Mouse (Mus musculus): ENCODE results near the gene Lrrc36. TPM values are rescaled to one million over a fixed set of nuclear protein-coding genes. Genes with fewer than 3 reads are reported as not detected.
A peak's percentile ranks its signal among the peaks of the same experiment; 100 is the strongest.

The Lrrc36 gene
- polyA plus RNA-seq, 1 experiment from 2014 or later, result 0.92 TPM

DNA sequence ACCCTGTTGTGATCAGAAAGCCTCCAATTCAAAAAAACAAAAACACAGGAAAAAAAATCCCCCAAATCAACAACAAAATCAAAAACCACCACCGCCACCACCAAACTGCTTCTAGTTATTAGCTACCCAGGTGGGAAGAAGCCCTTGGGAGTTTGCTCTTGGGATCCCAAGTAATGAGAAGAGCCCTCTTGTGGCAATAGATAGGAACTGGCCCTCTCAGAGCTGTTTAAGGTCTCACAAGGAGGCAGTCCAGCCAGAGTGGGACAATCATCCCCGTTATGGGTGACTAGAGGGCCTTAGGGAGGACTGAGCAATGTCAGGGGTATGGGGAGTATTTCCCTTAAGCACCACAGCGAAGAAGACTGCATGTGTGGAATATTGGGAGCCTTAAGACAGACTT, 15.6 kb upstream of the Lrrc36 start:
- no peaks in the 10 kb centered on the region for H3K36me3 ChIP-seq
- no peaks in the 10 kb centered on the region for H3K9me3 ChIP-seq
- ATAC-seq (ENCODE audit: low read depth), result no peak
- no peak overlapping the region for H3K27ac ChIP-seq (replicated peaks)
- no peaks in the 10 kb centered on the region for H3K27me3 ChIP-seq
- 27% methylated on average over 3 of the region's 3 CpGs for WGBS
- H3K4me1 ChIP-seq (replicated peaks), result no peaks in the 10 kb centered on the region
- no peak overlapping the region for H3K9ac ChIP-seq
- H3K4me2 ChIP-seq, result no peak overlapping the region
- no peak overlapping the region for H3K4me3 ChIP-seq

DNA sequence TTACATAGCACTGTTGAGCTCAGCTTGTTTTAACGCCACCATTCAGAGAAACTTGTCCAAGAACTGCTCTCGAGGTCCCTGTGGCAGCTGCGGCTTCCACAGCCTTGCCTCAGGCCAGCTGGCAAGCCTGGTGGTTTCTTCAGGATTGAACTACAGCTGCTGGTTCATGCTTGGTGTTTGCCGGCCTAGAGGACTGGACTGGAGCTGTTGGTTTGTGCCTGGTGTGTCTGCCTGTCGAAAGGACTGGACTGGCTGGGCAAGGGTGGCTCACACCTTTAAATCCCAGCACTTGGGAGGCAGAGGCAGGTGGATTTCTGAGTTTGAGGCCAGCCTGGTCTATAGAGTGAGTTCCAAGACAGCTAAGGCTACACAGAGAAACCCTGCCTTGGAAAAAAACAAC, 13.4 kb upstream of the Lrrc36 start:
- H3K9ac ChIP-seq, result no peak overlapping the region
- ATAC-seq (ENCODE audit: low read depth), result no peak

DNA sequence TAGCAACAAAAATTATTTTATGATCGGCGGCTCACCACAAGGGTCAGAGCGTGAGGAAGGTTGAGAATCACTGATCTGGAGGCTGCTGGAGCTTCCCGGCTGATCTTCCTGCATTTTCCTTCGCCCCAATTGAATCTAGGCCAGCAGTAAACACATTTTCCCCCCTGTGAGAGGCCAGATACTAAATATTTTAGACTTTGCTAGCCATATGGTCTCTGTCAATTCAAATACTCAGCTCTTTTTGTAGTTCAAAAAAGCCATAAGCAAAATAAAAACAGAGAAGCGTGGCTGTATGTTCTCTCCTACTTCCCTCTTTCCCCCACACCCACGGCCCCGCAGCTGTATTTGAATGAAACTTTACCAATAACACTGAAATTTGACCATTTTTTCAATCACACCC, 9.9 kb upstream of the Lrrc36 start:
- no peak overlapping the region for H3K27ac ChIP-seq (replicated peaks)
- no peak overlapping the region for H3K9ac ChIP-seq
- 92% methylated on average over 8 of the region's 8 CpGs for WGBS
- no peaks in the 10 kb centered on the region for H3K9me3 ChIP-seq
- no peaks in the 10 kb centered on the region for H3K4me1 ChIP-seq (replicated peaks)
- H3K4me2 ChIP-seq, result no peak overlapping the region
- no peaks in the 10 kb centered on the region for H3K27me3 ChIP-seq
- H3K4me3 ChIP-seq, result no peak overlapping the region
- no peaks in the 10 kb centered on the region for H3K36me3 ChIP-seq
- ATAC-seq (ENCODE audit: low read depth), result no peak

More for the DNA sequence above, 13.4 kb upstream of the Lrrc36 start:
- Histone ChIP-seq H3K27me3 (no peaks in the 10 kb centered on the region), H3K27ac (replicated peaks) (no peak overlapping the region), H3K36me3 (no peaks in the 10 kb centered on the region), H3K4me1 (replicated peaks) (no peaks in the 10 kb centered on the region), H3K9me3 (no peaks in the 10 kb centered on the region), H3K4me2 (no peak overlapping the region), H3K4me3 (no peak overlapping the region)
- WGBS, result 85% methylated on average over 5 of the region's 5 CpGs

DNA sequence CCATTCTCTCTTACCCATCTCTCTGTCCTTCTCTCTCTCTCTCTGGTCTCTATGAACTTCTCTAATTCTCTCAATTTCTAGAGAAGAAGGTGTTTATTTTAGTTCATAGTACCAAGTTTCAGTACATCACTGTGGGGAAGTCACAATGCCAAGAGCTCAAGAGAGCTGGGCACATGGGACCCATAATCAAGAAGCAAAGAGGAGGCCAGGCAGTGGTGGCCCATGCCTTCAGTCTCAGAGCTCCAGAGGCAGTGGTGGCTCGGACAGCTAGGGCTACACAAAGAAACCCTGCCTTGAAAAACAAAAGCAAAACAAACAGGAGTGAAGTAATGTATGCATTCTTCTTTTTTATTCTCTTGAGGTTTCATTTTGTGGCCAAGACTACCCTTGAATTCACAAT, 8.9 kb upstream of the Lrrc36 start:
- no peaks in the 10 kb centered on the region for H3K4me1 ChIP-seq (replicated peaks)
- H3K4me3 ChIP-seq, result no peak overlapping the region
- no peaks in the 10 kb centered on the region for H3K9me3 ChIP-seq
- no peak for ATAC-seq (ENCODE audit: low read depth)
- no peak overlapping the region for H3K9ac ChIP-seq
- no peaks in the 10 kb centered on the region for H3K36me3 ChIP-seq
- H3K4me2 ChIP-seq, result no peak overlapping the region
- WGBS, result 47% methylated on average over 1 of the region's 1 CpGs
- H3K27ac ChIP-seq (replicated peaks), result no peak overlapping the region
- no peaks in the 10 kb centered on the region for H3K27me3 ChIP-seq

DNA sequence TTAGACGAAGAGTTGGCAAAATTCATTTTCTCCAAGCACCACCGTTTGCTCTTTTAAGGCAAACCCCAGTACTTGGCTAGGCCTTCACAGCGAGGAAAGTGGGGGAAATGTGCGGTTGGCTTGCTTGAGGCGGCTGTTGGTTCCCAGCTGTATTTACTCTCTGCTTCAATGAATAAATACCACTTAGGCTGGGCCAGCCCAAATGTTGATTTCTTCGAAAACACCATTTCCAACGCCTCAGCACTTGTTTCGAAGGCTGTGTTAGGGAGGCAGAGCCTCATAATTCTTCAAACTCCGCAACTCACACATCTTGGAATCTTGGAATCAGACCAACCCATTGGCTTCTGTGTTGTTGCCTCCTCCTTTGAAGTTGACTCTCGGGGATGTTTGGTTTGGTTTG, 7.0 kb upstream of the Lrrc36 start:
- WGBS, result 79% methylated on average over 10 of the region's 10 CpGs
- H3K9me3 ChIP-seq, result no peaks in the 10 kb centered on the region
- no peak overlapping the region for H3K4me3 ChIP-seq
- no peaks in the 10 kb centered on the region for H3K36me3 ChIP-seq
- no peak overlapping the region for H3K9ac ChIP-seq
- H3K27me3 ChIP-seq, result no peaks in the 10 kb centered on the region
- no peak overlapping the region for H3K27ac ChIP-seq (replicated peaks)
- H3K4me1 ChIP-seq (replicated peaks), result no peaks in the 10 kb centered on the region
- ATAC-seq (ENCODE audit: low read depth), result no peak
- no peak overlapping the region for H3K4me2 ChIP-seq

DNA sequence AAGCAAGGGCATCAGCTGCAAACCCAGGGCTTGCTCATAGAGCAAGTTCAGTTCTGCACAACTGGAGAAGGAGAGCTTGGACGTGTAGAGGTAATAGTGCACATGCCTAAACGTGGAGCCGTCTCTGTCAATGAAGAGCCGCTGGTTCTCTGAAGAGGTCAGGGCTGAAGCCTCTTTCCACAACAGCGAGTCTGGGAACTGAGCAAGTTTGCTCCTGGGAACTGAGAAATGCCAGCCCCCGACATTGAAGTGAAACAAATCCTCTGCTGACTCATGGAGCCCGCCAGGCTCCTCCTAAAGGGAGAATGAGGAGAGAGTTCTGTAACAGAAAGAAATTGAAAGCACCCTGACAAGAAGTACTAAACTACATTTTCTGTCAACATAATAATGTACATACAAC, 5.0 kb upstream of the Lrrc36 start:
- WGBS, result 72% methylated on average over 7 of the region's 7 CpGs
- ATAC-seq (ENCODE audit: low read depth), result no peak

DNA sequence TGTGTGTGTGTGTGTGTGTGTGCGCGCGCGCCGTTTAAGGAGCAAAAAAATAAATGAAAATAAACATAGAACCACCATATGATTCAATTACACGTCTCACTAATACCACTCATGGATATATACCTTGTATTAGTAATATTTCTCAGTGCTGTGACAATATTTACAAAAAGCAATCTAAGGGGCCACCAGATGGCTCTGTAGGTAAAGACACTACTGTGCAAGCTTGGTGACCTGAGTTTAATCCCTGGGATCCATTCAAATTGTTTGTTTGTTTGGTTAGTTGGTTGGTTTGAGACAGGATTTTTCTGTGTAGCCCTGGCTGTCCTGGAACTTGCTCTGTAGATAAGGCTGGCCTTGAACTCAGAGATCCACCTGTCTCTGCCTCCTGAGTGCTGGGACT, 3.4 kb upstream of the Lrrc36 start:
- Histone ChIP-seq H3K27ac (replicated peaks) (no peak overlapping the region), H3K4me1 (replicated peaks) (peaks cover 9% of the 10 kb centered on the region), H3K9ac (no peak overlapping the region), H3K9me3 (no peaks in the 10 kb centered on the region), H3K4me2 (no peak overlapping the region), H3K4me3 (no peak overlapping the region), H3K27me3 (peaks cover 21% of the 10 kb centered on the region), H3K36me3 (no peaks in the 10 kb centered on the region)
- 99% methylated on average over 6 of the region's 6 CpGs for WGBS
- ATAC-seq (ENCODE audit: low read depth), result no peak

More for the DNA sequence above, 5.0 kb upstream of the Lrrc36 start:
- no peak overlapping the region for H3K4me3 ChIP-seq
- no peak overlapping the region for H3K9ac ChIP-seq
- H3K4me2 ChIP-seq, result no peak overlapping the region
- H3K27ac ChIP-seq (replicated peaks), result no peak overlapping the region
- peaks cover 3% of the 10 kb centered on the region for H3K4me1 ChIP-seq (replicated peaks)
- no peaks in the 10 kb centered on the region for H3K36me3 ChIP-seq
- H3K9me3 ChIP-seq, result no peaks in the 10 kb centered on the region
- H3K27me3 ChIP-seq, result peaks cover 8% of the 10 kb centered on the region

DNA sequence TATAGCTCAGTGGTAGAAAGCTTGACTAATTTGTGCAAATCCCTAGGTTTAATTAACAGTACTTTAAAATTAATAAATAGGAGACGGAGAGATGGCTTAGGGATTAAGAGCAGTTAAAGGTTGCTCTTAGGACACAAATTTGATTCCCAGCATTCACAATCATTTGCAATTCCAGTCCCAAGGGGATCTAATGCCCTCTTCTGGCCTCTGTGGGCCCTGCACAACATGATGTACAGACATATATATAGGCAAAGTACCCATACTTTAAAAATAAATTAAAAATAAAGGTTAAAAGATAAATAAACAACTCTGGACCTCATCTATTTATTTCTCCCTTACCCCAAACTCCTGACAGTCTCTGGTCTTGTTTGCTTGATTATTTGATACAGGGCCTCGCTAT, 5.6 kb downstream of the Lrrc36 start:
- peaks cover 7% of the 10 kb centered on the region; the same call in 1 of the 2 replicates for H3K27me3 ChIP-seq
- no peak overlapping the region for H3K4me2 ChIP-seq
- no peaks in the 10 kb centered on the region for H3K9me3 ChIP-seq
- H3K27ac ChIP-seq (replicated peaks), result no peak overlapping the region
- 82% methylated on average over 2 of the region's 2 CpGs for WGBS
- no peak overlapping the region for H3K9ac ChIP-seq
- no peaks in the 10 kb centered on the region for H3K36me3 ChIP-seq
- no peak for ATAC-seq (ENCODE audit: low read depth)
- H3K4me3 ChIP-seq, result no peak overlapping the region
- H3K4me1 ChIP-seq (replicated peaks), result no peaks in the 10 kb centered on the region; the same call in 1 of the 2 replicates

DNA sequence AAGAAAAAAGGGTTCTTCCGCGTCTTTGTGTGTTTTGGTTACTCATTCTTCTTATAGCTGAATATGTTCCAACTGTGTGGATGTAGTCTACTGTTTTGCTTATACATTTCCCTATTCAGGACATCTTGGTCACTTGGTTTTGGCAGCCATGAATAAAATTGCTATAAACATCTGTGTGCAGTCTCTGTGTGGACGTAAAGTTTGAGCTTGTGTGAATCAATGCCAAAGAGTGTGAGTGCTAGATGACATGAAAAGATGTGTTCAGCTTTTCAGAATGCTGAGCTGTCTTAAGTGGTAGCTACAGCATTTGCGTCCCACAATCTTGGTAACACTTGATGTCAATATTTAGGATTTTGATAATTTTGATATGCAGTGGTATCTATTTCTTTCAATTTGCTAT, 6.4 kb downstream of the Lrrc36 start:
- Histone ChIP-seq H3K36me3 (no peaks in the 10 kb centered on the region), H3K27ac (replicated peaks) (no peak overlapping the region), H3K4me2 (no peak overlapping the region), H3K27me3 (no peaks in the 10 kb centered on the region), H3K9ac (no peak overlapping the region), H3K4me1 (replicated peaks) (no peaks in the 10 kb centered on the region), H3K4me3 (no peak overlapping the region), H3K9me3 (no peaks in the 10 kb centered on the region)
- WGBS, result 89% methylated on average over 4 of the region's 4 CpGs
- ATAC-seq (ENCODE audit: low read depth), result no peak

DNA sequence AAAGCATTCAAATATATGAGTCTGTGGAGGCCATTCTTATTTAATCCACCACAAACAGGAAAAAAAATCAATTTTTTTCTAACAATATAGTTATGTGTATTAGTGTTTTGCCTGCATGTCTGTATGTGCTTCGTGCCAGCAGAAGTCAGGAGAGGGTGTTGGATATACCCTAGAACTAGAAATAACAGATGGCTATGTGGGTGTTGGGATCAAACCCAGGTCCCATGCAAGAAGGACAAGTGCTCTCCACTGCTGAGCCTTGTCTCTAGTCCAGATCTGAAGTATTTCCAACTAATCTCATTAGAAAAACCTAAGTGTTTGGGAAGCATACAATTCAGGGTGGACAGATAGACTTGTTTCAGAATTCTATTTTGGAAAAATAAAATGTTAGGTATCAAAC, 8.6 kb downstream of the Lrrc36 start:
- WGBS, result 79% methylated on average over 1 of the region's 1 CpGs
- Histone ChIP-seq H3K9me3 (no peaks in the 10 kb centered on the region), H3K4me3 (no peak overlapping the region), H3K36me3 (no peaks in the 10 kb centered on the region), H3K27me3 (no peaks in the 10 kb centered on the region), H3K4me2 (no peak overlapping the region), H3K9ac (no peak overlapping the region), H3K4me1 (replicated peaks) (no peaks in the 10 kb centered on the region), H3K27ac (replicated peaks) (no peak overlapping the region)
- ATAC-seq (ENCODE audit: low read depth), result no peak

DNA sequence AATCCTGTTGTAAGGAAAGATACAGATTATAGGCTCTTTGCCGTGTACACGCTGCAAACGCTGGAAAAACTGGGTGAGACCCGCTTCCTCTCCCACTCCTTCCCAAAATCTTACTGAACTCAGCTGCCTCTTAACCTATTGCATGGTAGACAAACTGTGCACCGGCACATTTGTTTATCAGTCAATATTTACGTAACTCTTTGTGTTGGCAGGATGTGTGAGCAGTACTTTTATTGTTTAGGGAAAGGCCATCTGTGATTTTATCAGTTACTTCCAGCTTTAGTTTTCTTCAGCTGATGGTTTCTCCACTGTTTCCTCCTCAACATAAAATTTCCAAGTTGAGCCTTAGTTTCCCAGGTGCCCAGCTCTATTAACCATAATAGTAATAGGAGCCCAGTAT, 13.5 kb downstream of the Lrrc36 start:
- Histone ChIP-seq H3K27me3 (no peaks in the 10 kb centered on the region), H3K9me3 (no peaks in the 10 kb centered on the region), H3K4me3 (no peak overlapping the region), H3K4me2 (no peak overlapping the region), H3K27ac (replicated peaks) (no peak overlapping the region), H3K4me1 (replicated peaks) (peaks cover 9% of the 10 kb centered on the region), H3K36me3 (no peaks in the 10 kb centered on the region), H3K9ac (no peak overlapping the region)
- WGBS, result 76% methylated on average over 6 of the region's 6 CpGs
- no peak for ATAC-seq (ENCODE audit: low read depth)

DNA sequence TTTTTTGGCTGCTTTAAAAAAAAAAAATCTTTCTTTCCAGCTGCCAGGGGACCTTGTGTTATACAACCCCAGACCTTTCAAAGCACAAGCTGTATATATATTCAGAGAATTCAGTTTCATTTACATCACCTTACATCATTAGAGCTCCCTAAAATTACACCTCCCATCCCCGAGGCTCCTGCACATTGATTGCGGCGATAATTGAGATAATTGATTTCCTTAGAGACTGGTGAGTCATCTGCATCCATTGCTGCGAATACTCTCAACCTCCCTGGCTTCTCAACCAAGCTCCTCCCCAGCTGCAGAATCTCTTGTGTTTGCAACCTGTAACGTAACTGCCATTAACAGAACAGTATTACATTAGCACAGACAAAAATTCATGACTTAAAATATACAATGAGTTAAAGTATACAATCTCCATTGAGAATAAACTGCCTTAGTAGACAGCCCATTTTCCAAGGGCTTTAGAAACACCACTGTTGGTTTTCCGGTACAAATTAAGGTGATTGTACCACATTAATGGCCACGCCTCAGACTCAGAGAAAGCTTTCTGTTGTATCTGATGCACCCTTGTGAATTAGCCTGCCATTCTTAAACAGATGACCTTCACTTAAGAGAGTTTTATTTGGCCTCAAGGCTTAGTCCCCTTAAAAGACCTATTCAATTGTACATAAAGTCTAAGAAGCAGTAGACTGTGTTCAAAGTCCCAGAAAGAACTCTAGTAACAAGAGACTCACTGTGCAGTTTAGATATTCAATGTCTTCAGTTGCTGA, 18.6 kb downstream of the Lrrc36 start:
- H3K9ac ChIP-seq, result no peak overlapping the region
- peaks cover 32% of the 10 kb centered on the region for H3K4me1 ChIP-seq (replicated peaks)
- H3K4me3 ChIP-seq, result no peak overlapping the region
- no peaks in the 10 kb centered on the region for H3K9me3 ChIP-seq
- H3K27ac ChIP-seq (replicated peaks), result 0 out of 2 replicates have a peak overlapping the region, but pooled peaks have one; percentile 23
- H3K4me2 ChIP-seq, result 0 out of 2 replicates have a peak overlapping the region, but pooled peaks have one; percentile 11
- no peaks in the 10 kb centered on the region for H3K36me3 ChIP-seq
- WGBS, result 24% methylated on average over 7 of the region's 7 CpGs
- peak; percentile 65 for ATAC-seq (ENCODE audit: low read depth)
- H3K27me3 ChIP-seq, result no peaks in the 10 kb centered on the region

DNA sequence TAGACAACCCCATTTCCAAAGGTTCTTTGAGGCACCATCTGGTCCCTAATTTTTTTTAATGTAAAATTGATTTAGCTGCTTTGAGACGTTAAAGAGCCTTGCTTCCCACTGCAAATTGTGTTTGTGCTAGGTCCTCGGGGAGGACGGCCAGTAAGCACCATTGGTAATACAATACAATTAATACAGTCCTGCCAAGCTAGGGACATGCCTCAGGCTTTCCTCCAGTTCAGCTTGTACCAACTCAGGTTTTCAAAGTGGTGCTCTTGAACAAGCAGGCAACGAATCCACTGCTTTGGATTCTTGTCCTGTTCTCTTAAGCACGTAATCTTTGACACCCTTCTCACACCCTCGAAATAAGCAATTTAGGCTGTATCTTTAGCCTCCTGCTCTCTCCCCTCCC, 19.6 kb downstream of the Lrrc36 start:
- Histone ChIP-seq H3K9me3 (no peaks in the 10 kb centered on the region), H3K4me1 (replicated peaks) (peaks cover 32% of the 10 kb centered on the region), H3K27ac (replicated peaks) (peak overlapping the region; percentile 54), H3K4me3 (no peak overlapping the region), H3K4me2 (no peak overlapping the region), H3K27me3 (no peaks in the 10 kb centered on the region), H3K9ac (no peak overlapping the region), H3K36me3 (no peaks in the 10 kb centered on the region)
- ATAC-seq (ENCODE audit: low read depth), result peak; percentile 47; the same call in 1 of the 2 replicates
- 35% methylated on average over 6 of the region's 6 CpGs for WGBS
